Mouse (Mus musculus): Measurements from ENCODE around the gene Grm5.

DNA sequence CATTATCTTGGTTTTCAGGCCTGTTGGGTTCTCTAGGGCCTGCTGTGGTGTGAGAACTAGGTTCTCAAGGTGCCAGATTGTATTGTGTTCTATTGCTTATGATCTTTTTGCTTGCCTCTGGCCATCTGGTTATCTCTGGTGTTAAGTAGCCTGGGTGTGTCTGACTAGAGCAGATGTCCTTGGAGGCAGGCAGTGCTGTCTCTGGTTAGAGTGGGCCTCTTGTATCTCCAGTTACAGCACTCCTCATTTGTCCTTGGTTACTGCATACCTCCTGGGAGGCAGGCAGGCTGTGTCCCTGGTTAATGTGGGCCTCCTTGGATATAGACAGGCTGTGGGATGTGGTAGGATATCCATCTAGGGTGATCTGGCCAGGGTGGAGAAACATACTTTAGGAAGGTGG lies 150.5 kb downstream of the Grm5 start:
- no peak for TF ChIP-seq CTCF (IDR thresholded peaks at IDR 0.05; ENCODE audit: low read depth)
- no peak for TF ChIP-seq EP300 (IDR thresholded peaks at IDR 0.05; ENCODE audit: low read depth)
